Mouse (Mus musculus) layer of hippocampus, adult 2 months (tissue): ENCODE measurements at regions not wholly inside any gene's neighbourhood (a gene's known extent, or its start where the extent isn't known, plus 50 kb on each side); places are given as distances from the start of the nearest gene placed in this dataset.
A peak's percentile ranks its signal among the peaks of the same experiment; 100 is the strongest.

Source experiments
- DNase-seq, 2 experiments: peaks; one replicate each; pipeline ENCODE4 v3.0.0; 2022; ENCODE audit warnings: low spot score in 2 of 2
- H3K27ac ChIP-seq: fragments of 200-600 bp; 2 replicates; pipeline ENCODE4 v1.8.1; 2022
- H3K4me3 ChIP-seq: fragments of 200-600 bp; 2 replicates; pipeline ENCODE4 v1.8.1; 2022; ENCODE audit warnings: mild to moderate bottlenecking
- CTCF ChIP-seq: fragments of 200-600 bp; conservative IDR thresholded peaks from 2 replicates; pipeline ENCODE4 v1.8.1; 2022; ENCODE audit warnings: antibody characterized with exemption, mild to moderate bottlenecking, moderate library complexity

GRCm38 (mm10) chr5:118359646-118360373 lies 114.8 kb downstream of the 2410131K14Rik start:
- DNase-seq, result no peak
- Histone ChIP-seq H3K27ac (no peak overlapping the region), H3K4me3 (no peak overlapping the region)
- TF ChIP-seq CTCF, result no peak

- DNase-seq, result no peak
- no peak overlapping the region for H3K27ac ChIP-seq
Observed at GRCm38 (mm10) chr5:118360374-118361064, 115.5 kb downstream of the 2410131K14Rik start.

GRCm38 (mm10) chr5:118361133-118361852 lies 116.3 kb downstream of the 2410131K14Rik start:
- H3K27ac ChIP-seq, result no peak overlapping the region
- no peak for DNase-seq
- TF ChIP-seq CTCF, result no peak
- H3K4me3 ChIP-seq, result no peak overlapping the region

More at GRCm38 (mm10) chr5:118360374-118361064, 115.5 kb downstream of the 2410131K14Rik start:
- H3K4me3 ChIP-seq, result no peak overlapping the region
- TF ChIP-seq CTCF, result no peak

- DNase-seq, result no peak
- Histone ChIP-seq H3K4me3 (no peak overlapping the region), H3K27ac (no peak overlapping the region)
- TF ChIP-seq CTCF, result no peak
Observed at GRCm38 (mm10) chr5:118361853-118362406, 116.9 kb downstream of the 2410131K14Rik start.

GRCm38 (mm10) chr5:118362738-118363137 lies 117.7 kb downstream of the 2410131K14Rik start:
- Histone ChIP-seq H3K27ac (no peak overlapping the region), H3K4me3 (no peak overlapping the region)
- TF ChIP-seq CTCF, result no peak
- DNase-seq, result no peak

- no peak for DNase-seq
Observed at GRCm38 (mm10) chr5:118363154-118363553, 118.1 kb downstream of the 2410131K14Rik start.

GRCm38 (mm10) chr5:118364646-118365045 lies 119.6 kb downstream of the 2410131K14Rik start:
- DNase-seq, result no peak
- Histone ChIP-seq H3K4me3 (no peak overlapping the region), H3K27ac (no peak overlapping the region)
- TF ChIP-seq CTCF, result no peak

More at GRCm38 (mm10) chr5:118363154-118363553, 118.1 kb downstream of the 2410131K14Rik start:
- no peak overlapping the region for H3K27ac ChIP-seq
- H3K4me3 ChIP-seq, result no peak overlapping the region
- TF ChIP-seq CTCF, result no peak

GRCm38 (mm10) chr5:118365196-118365595 lies 120.2 kb downstream of the 2410131K14Rik start:
- no peak overlapping the region for H3K27ac ChIP-seq
- no peak for DNase-seq
- no peak overlapping the region for H3K4me3 ChIP-seq
- TF ChIP-seq CTCF, result no peak

- no peak overlapping the region for H3K27ac ChIP-seq
- no peak overlapping the region for H3K4me3 ChIP-seq
- DNase-seq, result no peak
- peak; percentile 47 for TF ChIP-seq CTCF
Observed at GRCm38 (mm10) chr5:118365651-118366050, 120.6 kb downstream of the 2410131K14Rik start.

GRCm38 (mm10) chr5:118367047-118367446 lies 122.0 kb downstream of the 2410131K14Rik start:
- no peak for TF ChIP-seq CTCF
- no peak overlapping the region for H3K27ac ChIP-seq
- H3K4me3 ChIP-seq, result no peak overlapping the region
- no peak for DNase-seq

GRCm38 (mm10) chr5:118373581-118373981 lies 128.6 kb downstream of the 2410131K14Rik start:
- no peak for TF ChIP-seq CTCF
- no peak overlapping the region for H3K27ac ChIP-seq
- DNase-seq, result peak; percentile 36 to 40
- peak overlapping the region; percentile 12; the same call in 1 of the 2 replicates for H3K4me3 ChIP-seq

GRCm38 (mm10) chr5:118374968-118375367 lies 129.9 kb downstream of the 2410131K14Rik start:
- no peak for TF ChIP-seq CTCF
- Histone ChIP-seq H3K4me3 (no peak overlapping the region), H3K27ac (no peak overlapping the region)
- no peak for DNase-seq

- no peak for TF ChIP-seq CTCF
- Histone ChIP-seq H3K4me3 (no peak overlapping the region), H3K27ac (no peak overlapping the region)
- no peak for DNase-seq
Observed at GRCm38 (mm10) chr5:118375916-118376315, 130.9 kb downstream of the 2410131K14Rik start.
